Mouse (Mus musculus): Measurements from ENCODE around the gene Scd1. TPM values are rescaled to one million over a fixed set of nuclear protein-coding genes. Genes with fewer than 3 reads are reported as not detected.
A peak's percentile ranks its signal among the peaks of the same experiment; 100 is the strongest.

The Scd1 gene
- polyA plus RNA-seq, 1 experiment, result 111 TPM

DNA sequence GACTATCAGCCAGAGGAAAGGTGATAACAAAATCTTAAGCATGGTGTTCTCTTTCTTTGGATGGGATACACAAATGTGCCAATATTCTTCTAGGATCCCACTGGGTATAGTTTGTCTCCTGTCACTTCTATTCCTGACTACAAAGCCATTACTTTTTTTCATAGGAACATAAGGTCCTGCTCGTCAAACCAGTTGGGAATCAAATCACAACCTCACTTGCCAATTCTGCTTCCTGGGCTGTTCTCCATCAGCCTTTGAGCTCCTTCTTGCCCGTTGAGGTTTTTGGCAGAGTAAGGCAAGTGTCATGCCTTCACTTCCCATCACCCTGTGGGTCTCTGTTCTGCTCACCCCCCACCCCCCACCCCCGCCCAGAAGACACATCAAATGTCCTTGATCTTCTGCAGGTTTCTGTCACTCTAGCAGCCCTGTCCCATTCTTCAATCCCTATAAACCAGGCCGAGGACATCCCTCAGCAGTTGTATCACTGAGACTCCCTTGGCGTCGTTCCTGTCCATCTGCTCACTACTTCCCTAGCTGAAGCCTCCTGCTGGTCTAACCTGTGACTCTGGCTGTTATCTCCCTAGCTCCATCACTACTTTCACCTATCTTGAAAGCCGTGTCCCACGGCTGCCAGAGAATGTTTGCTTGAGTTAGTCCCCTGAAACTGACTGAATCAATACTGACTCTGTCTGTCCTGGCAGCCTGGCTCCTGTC is 7.0 kb downstream of the Scd1 start:
- DNase-seq (ENCODE audit: extremely low spot score in 1 of 2, low spot score in 1 of 2), result no peak

DNA sequence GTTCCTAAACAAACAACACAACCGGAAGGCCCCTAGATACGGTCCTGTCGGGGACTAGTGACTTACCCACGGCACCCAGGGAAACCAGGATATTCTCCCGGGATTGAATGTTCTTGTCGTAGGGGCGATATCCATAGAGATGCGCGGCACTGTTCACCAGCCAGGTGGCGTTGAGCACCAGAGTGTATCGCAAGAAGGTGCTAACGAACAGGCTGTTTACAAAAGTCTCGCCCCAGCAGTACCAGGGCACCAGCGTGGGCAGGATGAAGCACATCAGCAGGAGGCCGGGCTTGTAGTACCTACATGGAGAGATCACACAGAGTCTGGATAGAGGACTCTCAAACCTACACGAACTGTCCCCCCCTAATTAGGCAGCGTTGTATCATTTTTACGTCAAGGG is 7.6 kb downstream of the Scd1 start:
- DNase-seq (ENCODE audit: extremely low spot score in 1 of 2, low spot score in 1 of 2), result no peak

DNA sequence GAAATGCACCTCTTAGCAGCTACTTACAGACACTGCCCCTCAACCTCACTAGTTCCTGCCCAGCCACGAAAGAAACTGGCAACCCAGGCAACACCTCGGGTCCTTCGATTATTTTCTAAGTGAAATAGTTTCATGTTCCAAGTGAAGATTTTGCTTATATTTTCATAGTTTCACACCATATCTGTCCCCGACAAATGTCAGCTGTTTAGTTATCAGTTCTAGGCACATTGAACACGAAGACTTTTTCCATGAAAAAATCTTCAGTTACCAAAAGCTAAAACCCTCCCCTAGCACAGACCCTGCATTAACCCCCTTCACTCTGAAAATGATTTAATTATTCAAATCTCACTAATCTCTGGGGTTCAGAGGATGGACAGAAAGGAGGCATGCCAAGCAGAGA is 10.9 kb downstream of the Scd1 start:
- no peak for DNase-seq (ENCODE audit: extremely low spot score in 1 of 2, low spot score in 1 of 2)

GRCm38 (mm10) chr19:44394972-44395371 is 12.7 kb downstream of the Scd1 start:
- DNase-seq (ENCODE audit: extremely low spot score in 1 of 2, low spot score in 1 of 2), result no peak

- DNase-seq (ENCODE audit: extremely low spot score in 1 of 2, low spot score in 1 of 2), result peak in 1 of 2 experiments; percentile 38
These were observed 13.7 kb downstream of the Scd1 start for GRCm38 (mm10) chr19:44393962-44394422.

- DNase-seq (ENCODE audit: extremely low spot score in 1 of 2, low spot score in 1 of 2), result no peak
These were observed 15.2 kb downstream of the Scd1 start for GRCm38 (mm10) chr19:44392339-44393009.

DNA sequence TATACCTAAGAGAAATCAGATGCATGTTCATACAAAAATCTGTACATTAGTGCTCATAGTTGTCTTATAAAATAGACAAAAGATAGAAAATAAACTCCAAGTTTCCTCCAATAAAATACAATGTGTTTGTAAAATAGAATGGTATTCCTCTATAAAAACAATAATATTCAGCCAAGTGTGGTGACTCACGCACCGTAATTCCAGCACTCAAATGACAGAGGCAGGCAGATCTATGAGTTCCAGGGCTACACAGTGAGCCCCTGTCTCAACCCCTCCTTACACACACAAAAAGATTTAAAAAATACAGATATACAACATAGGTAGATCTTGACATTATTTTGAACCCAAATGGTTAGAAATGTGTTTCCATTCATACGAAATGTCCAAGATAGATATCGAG is 15.8 kb downstream of the Scd1 start:
- no peak for DNase-seq (ENCODE audit: extremely low spot score in 1 of 2, low spot score in 1 of 2)

- DNase-seq (ENCODE audit: extremely low spot score in 1 of 2, low spot score in 1 of 2), result no peak
These were observed 18.2 kb downstream of the Scd1 start for GRCm38 (mm10) chr19:44389507-44389906.

GRCm38 (mm10) chr19:44388475-44389428 is 18.9 kb downstream of the Scd1 start:
- DNase-seq (ENCODE audit: extremely low spot score in 1 of 2, low spot score in 1 of 2), result peak; percentile 76 to 91

GRCm38 (mm10) chr19:44387746-44388474 is 19.8 kb downstream of the Scd1 start:
- DNase-seq (ENCODE audit: extremely low spot score in 1 of 2, low spot score in 1 of 2), result no peak

- DNase-seq (ENCODE audit: extremely low spot score in 1 of 2, low spot score in 1 of 2), result no peak
These were observed 20.5 kb downstream of the Scd1 start for GRCm38 (mm10) chr19:44387089-44387671.

DNA sequence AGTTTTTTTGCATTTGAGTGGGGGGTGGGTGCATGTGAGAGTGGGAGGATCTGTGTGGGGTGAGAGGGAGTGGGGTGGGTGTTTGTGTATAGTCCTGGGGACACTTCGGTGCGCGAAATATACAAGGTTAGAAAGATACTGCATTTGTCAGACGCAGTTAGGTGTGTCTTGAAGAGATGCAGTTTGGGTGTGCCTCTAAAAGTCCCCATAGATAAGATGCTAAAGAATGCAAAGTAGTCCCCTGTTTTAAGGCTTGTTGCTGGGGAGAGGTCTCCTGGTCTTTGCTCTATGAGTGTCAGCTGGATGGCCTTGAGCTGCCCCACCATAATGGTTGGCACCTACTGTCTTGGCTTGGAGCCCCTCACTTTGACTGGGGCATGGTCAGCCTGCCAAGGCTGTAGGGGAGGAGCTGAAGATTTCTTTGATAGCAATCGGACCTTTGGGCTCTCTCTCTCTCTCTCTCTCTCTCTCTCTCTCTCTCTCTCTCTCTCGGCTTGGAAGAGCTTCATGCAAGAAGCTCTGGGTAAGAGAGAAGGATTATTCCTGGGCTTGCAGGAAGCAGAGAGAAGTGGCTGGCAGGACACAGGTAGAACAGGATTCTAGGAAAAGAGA is 21.7 kb downstream of the Scd1 start:
- DNase-seq (ENCODE audit: extremely low spot score in 1 of 2, low spot score in 1 of 2), result no peak

DNA sequence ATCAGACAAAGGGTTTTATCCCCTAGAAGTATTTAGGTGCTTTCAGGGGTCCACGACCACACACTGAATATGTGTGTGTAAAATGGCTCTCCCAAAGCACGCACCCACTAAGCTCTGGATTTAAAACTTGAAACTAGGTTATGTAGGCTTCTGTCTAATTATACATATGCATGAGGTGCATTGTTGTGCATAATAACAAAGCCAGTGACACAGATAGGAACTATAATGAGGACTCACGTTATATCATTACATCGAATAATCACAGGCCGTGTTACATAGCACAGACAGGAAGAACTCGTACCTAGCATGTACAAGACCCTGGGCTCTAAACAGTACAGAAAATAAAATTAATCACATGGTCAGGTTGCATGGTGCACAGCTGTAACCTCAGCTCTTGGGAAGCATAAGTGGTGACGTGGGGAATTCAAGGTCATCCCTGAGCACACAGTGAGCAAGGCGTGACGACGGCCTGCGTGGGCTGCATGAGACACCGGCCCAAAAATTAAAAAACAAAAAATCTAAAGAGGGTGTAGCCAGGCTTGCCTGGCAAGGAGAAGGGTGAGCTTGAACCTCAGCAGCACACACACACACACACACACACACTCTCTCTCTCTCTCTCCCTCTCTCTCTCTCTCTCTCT is 24.9 kb downstream of the Scd1 start:
- DNase-seq (ENCODE audit: extremely low spot score in 1 of 2, low spot score in 1 of 2), result no peak

DNA sequence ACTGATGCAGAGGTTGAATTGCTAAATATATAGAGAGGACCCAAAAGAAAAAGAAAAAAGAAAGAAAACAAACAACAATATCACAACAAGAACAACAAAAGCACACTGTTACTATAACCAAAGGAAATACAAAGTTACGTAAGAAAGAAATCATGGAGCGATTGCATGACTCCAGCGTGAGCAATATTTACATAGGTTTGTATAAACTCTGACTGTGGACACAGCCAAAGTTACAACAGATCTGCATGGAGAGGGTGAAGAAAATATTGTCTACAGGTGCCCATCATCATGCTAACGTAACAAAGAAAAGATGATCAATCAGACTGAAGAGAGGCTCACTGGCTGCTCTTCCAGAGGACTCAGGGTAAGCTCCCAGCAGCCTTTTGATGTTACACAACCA is 27.6 kb downstream of the Scd1 start:
- DNase-seq (ENCODE audit: extremely low spot score in 1 of 2, low spot score in 1 of 2), result no peak

GRCm38 (mm10) chr19:44379090-44379489 is 28.6 kb downstream of the Scd1 start:
- DNase-seq (ENCODE audit: extremely low spot score in 1 of 2, low spot score in 1 of 2), result no peak

DNA sequence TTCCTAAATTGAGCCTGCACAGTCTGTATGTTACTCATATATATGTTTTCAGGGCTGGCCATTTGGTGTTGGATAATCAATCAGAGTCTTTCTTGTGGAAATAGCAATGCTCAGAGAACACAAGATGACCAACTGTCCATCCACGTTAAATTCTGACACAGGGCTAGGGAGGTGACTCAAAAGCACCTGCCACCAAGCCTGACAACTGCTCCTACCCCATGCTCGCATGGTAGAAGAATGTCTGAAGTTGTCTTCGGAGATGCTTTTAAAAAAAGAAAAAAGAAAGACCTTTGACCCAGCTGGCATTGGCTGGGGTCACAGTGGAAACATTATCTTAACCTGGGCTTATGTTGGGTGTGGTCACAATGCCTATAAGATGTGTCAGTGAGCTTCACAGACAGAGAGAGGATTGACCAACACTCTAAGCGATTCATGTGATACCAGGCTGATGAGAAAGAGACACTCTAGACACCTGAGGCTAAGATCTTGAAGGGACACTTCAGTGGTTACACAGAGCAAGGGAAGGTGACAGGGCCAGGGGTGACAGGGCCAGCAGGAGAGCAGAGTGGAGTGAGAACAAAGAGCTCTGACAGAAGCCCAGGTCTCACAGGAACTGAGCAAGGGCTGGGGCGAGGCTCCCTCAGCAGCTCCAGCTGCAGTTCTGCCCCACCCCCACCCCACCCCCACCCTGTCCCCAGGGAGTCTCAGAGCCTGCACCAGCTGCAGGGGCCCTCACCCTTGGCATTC is 29.9 kb downstream of the Scd1 start:
- no peak for DNase-seq (ENCODE audit: extremely low spot score in 1 of 2, low spot score in 1 of 2)

- no peak for DNase-seq (ENCODE audit: extremely low spot score in 1 of 2, low spot score in 1 of 2)
These were observed 31.1 kb downstream of the Scd1 start for GRCm38 (mm10) chr19:44376511-44376951.

- DNase-seq (ENCODE audit: extremely low spot score in 1 of 2, low spot score in 1 of 2), result peak; percentile 25 to 91
These were observed 34.7 kb downstream of the Scd1 start for GRCm38 (mm10) chr19:44372969-44373368.
